Mouse (Mus musculus) brown adipose tissue, adult 24 weeks (tissue): ENCODE measurements around the gene Arl1. TPM values are rescaled to one million over a fixed set of nuclear protein-coding genes. Genes with fewer than 3 reads are reported as not detected.
"Not testable (repeated sequence)": the region's sequence is repeated elsewhere in the genome, so short reads cannot be mapped to it uniquely, and the experiment has no call there.

ENCODE experiments used
- H3K27ac ChIP-seq: fragments of 200-500 bp; replicated peaks from 2 replicates; pipeline ENCODE4 v1.5.1; 2012; ENCODE audit warnings: low read depth, mild to moderate bottlenecking, low read length
- H3K4me1 ChIP-seq: fragments of 200-500 bp; 2 replicates; pipeline ENCODE4 v1.6.1; 2012; ENCODE audit warnings: low read length, mixed read lengths; ENCODE audit not compliant: control insufficient read depth, insufficient read depth, insufficient read length
- H3K4me3 ChIP-seq: fragments of 200-500 bp; 2 replicates; pipeline ENCODE4 v1.5.1; 2012; ENCODE audit warnings: low read depth, mild to moderate bottlenecking, low read length, moderate library complexity; ENCODE audit not compliant: insufficient read depth
- polyA plus RNA-seq: library from polyadenylated mRNA; stranded (reverse); fragments of >200 nt; gene quantifications from 2 replicates; pipeline ENCODE4 v1.2.4, GENCODE M21; 2012; ENCODE audit not compliant: missing spikeins, insufficient read depth, insufficient read length

Gene Arl1
- polyA plus RNA-seq, 1 experiment = 95.2 TPM

GRCm38 (mm10) chr10:88731496-88732308 lies 1.0 kb downstream of the Arl1 start:
- H3K4me3 ChIP-seq = peak overlapping the region; percentile 92

GRCm38 (mm10) chr10:88732309-88732622 lies 1.6 kb downstream of the Arl1 start:
- Histone ChIP-seq H3K27ac (no peak overlapping the region; the same call in 1 of the 2 replicates), H3K4me3 (peak overlapping the region; percentile 92), H3K4me1 (peaks cover 9% of the 10 kb centered on the region; the same call in 1 of the 2 replicates)

More at GRCm38 (mm10) chr10:88731496-88732308, 1.0 kb downstream of the Arl1 start:
- peak overlapping the region; percentile 71 for H3K27ac ChIP-seq
- peaks cover 9% of the 10 kb centered on the region; the same call in 1 of the 2 replicates for H3K4me1 ChIP-seq

GRCm38 (mm10) chr10:88739074-88739473 lies 8.4 kb downstream of the Arl1 start:
- not testable (repeated sequence) for H3K4me1 ChIP-seq, H3K27ac ChIP-seq, H3K4me3 ChIP-seq

- Histone ChIP-seq H3K4me1 (no peaks in the 10 kb centered on the region), H3K27ac (no peak overlapping the region), H3K4me3 (no peak overlapping the region)
Observed at GRCm38 (mm10) chr10:88739818-88740217, 9.2 kb downstream of the Arl1 start.

GRCm38 (mm10) chr10:88740781-88741180 lies 10.1 kb downstream of the Arl1 start:
- Histone ChIP-seq H3K4me1 (no peaks in the 10 kb centered on the region), H3K27ac (no peak overlapping the region), H3K4me3 (no peak overlapping the region)

- no peak overlapping the region for H3K4me3 ChIP-seq
- no peak overlapping the region for H3K27ac ChIP-seq
- H3K4me1 ChIP-seq = no peaks in the 10 kb centered on the region
Observed at GRCm38 (mm10) chr10:88741426-88741825, 10.8 kb downstream of the Arl1 start.

- H3K27ac ChIP-seq = no peak overlapping the region
- no peak overlapping the region for H3K4me3 ChIP-seq
- no peaks in the 10 kb centered on the region for H3K4me1 ChIP-seq
Observed at GRCm38 (mm10) chr10:88761524-88762212, 31.0 kb downstream of the Arl1 start.

- Histone ChIP-seq H3K4me1 (no peaks in the 10 kb centered on the region), H3K27ac (no peak overlapping the region), H3K4me3 (no peak overlapping the region)
Observed at GRCm38 (mm10) chr10:88765431-88766142, 34.9 kb downstream of the Arl1 start.

- H3K4me1 ChIP-seq = no peaks in the 10 kb centered on the region
- no peak overlapping the region for H3K27ac ChIP-seq
- H3K4me3 ChIP-seq = no peak overlapping the region
Observed at GRCm38 (mm10) chr10:88768961-88769360, 38.3 kb downstream of the Arl1 start.

- no peak overlapping the region for H3K4me3 ChIP-seq
- H3K27ac ChIP-seq = no peak overlapping the region
- no peaks in the 10 kb centered on the region for H3K4me1 ChIP-seq
Observed at GRCm38 (mm10) chr10:88769676-88770075, 39.0 kb downstream of the Arl1 start.

- not testable (repeated sequence) for H3K4me1 ChIP-seq, H3K27ac ChIP-seq, H3K4me3 ChIP-seq
Observed at GRCm38 (mm10) chr10:88772965-88773364, 42.3 kb downstream of the Arl1 start.

GRCm38 (mm10) chr10:88776206-88776605 lies 45.5 kb downstream of the Arl1 start:
- Histone ChIP-seq H3K27ac (no peak overlapping the region), H3K4me3 (no peak overlapping the region), H3K4me1 (no peaks in the 10 kb centered on the region)

GRCm38 (mm10) chr10:88780716-88781115 lies 50.1 kb downstream of the Arl1 start:
- Histone ChIP-seq H3K4me3 (no peak overlapping the region), H3K4me1 (no peaks in the 10 kb centered on the region), H3K27ac (no peak overlapping the region)

- H3K4me3 ChIP-seq = not testable (repeated sequence)
Observed at GRCm38 (mm10) chr10:88783135-88783534, 52.5 kb downstream of the Arl1 start.

GRCm38 (mm10) chr10:88783941-88784340 lies 53.3 kb downstream of the Arl1 start:
- no peak overlapping the region for H3K27ac ChIP-seq
- no peak overlapping the region for H3K4me3 ChIP-seq
- no peaks in the 10 kb centered on the region for H3K4me1 ChIP-seq

More at GRCm38 (mm10) chr10:88783135-88783534, 52.5 kb downstream of the Arl1 start:
- not testable (repeated sequence) for H3K27ac ChIP-seq, H3K4me1 ChIP-seq
